Mouse (Mus musculus): ENCODE measurements around the gene Pmepa1. TPM values are rescaled to one million over a fixed set of nuclear protein-coding genes. Genes with fewer than 3 reads are reported as not detected.

Gene Pmepa1
- polyA plus RNA-seq, 1 experiment = 40.4 TPM

Other genes starting within 250 kb of the Pmepa1 start
- not detected in 2 replicates for gene Ctcfl, start 157.0 kb downstream of the Pmepa1 start, polyA plus RNA-seq (2012; rRNA removed)
- 0.06 and 0.13 TPM in 2 replicates for gene Pck1, start 123.5 kb downstream of the Pmepa1 start, polyA plus RNA-seq (2012; rRNA removed)
- gene Zbp1, start 57.6 kb downstream of the Pmepa1 start, polyA plus RNA-seq (2012; rRNA removed) = 0.40 and 1.1 TPM in 2 replicates
- gene 1700021F07Rik, start 246.1 kb upstream of the Pmepa1 start, polyA plus RNA-seq (2012; rRNA removed) = not detected in 2 replicates